Mouse (Mus musculus): ENCODE results near the gene Fkbp7. TPM values are rescaled to one million over a fixed set of nuclear protein-coding genes. Genes with fewer than 3 reads are reported as not detected.
A peak's percentile ranks its signal among the peaks of the same experiment; 100 is the strongest.

The Fkbp7 gene
- total RNA-seq (2021): 1 to 10 TPM; 4.9 to 6.0 TPM

DNA sequence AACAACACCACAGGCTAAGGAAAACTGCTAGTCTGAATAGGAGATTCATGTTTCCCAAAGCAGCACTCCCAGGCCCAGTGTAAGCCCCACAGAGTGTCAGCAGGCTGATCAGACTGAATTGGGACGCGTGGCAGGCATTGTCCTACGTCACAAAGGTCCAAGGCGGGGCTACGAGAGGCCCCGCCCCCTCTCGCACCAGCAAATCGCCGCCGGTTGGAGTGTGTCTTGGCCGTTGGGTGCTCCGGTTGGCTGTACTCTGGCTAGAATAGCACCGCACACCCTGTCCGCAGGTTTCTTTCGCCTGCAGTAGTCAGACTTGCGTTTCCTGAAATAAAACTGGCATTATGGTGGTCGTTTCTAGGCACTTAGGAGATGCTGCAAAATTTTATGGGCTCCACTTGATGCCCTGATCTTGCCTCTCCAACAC lies at the start of gene Fkbp7:
TSS of gene Fkbp7 (minus strand) at position 151 of the 427 bp plus-strand sequence.
- peak; percentile 81 to 92 for DNase-seq (ENCODE audit: extremely low spot score in 1 of 2, low spot score in 2 of 2)
- intact Hi-C loops (cut with DNase I): no loop called here

DNA sequence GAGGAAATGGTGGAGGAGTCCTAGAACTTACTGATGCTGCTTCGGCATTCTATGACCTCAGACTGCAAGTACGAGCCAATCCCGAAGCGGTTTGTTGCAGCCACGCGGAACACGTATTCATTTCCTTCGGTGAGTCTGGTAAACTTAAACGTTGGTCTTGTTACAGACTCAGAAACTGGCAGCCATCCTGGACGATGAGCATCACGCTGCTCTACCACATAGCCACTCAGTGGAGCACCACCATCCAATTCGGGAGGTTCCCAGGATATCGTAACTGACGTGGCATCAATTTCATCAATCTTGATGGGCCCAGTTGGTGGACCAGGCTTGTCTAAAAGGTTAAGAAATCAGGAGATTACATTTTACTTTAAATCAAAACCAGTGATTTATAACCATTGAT lies 46.7 kb upstream of the Fkbp7 start:
- intact Hi-C loops (cut with DNase I): no loop called here

DNA sequence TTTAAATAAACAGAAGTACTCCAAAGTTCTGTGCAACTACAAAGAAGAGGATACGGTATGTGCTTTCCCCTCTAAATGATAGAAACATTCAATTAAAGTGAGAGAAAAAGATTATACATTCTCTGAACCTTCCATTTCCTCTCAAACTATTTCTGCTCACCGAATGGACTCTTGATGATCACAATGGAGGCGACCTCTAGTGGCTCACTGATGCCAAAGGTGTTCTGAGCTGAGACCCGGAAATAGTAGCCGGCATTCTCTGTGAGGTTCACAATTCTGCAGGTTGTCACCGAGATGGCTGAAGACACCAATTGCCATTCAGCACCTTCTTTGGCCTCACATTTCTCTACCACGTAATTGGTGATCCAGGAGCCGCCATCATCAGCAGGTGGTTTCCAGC lies 42.1 kb upstream of the Fkbp7 start:
- intact Hi-C loops (cut with DNase I): no loop called here
- DNase-seq (ENCODE audit: extremely low spot score in 1 of 2, low spot score in 2 of 2): no peak

More for the DNA sequence above, 46.7 kb upstream of the Fkbp7 start:
- no peak for DNase-seq (ENCODE audit: extremely low spot score in 1 of 2, low spot score in 2 of 2)

DNA sequence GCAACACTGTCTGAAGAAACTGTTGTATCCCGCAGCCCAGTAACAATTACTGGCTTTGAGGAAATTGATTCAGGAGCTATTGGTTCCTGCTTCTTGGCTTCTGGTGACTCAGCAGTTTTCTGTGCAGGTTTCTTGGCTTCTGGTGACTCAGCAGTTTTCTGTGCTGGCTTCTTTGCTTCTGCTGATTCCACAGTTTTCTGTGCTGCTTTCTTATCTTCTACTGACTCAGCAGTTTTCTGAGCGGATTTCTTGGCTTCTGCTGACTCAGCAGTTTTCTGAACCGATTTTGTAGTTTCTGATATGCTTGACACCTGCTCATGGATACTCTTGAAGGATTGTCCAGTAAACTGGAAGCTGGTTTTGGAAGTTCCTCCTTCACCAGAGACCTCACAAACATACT lies 35.6 kb upstream of the Fkbp7 start:
- intact Hi-C loops (cut with DNase I): no loop called here
- no peak for DNase-seq (ENCODE audit: extremely low spot score in 1 of 2, low spot score in 2 of 2)

DNA sequence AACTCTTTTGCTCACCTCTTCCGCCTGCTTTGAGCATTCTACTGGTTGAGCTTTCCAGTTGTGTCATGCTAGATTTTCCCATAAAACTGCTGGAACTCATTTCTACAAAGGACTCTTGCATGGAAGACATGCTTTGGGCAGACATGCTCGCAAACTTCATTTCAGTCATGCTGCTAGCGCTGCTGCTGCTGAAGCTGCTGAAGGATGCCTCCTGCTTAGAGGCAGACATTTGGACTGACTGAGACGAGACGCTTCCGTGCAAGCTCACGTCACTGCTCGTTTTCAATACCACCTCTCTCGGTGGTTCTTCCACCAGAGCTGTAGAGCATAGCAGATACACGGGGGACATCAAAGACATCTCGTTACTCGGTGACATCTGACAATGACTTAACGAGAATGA lies 32.7 kb upstream of the Fkbp7 start:
- DNase-seq (ENCODE audit: extremely low spot score in 1 of 2, low spot score in 2 of 2): no peak
- intact Hi-C loops (cut with DNase I): no loop called here

DNA sequence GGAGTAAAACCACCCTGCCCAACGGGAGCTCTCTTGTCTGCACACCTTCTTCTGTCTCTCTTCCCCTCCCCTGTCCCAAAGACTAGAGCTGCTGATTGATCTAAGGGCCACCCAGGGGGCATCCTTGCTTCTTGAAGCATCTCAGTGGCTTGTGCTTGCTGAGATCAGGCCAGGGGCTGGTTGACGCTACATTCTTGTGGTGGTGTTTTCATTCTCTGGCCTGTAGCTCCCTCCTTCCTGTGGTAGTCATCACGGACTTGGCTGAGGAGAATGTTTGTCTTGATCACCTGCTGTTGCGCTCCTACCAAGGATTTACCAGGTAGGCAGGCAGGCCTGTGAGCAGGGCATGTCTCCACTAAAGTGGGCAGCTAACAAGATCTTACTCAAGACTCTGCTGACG lies 29.8 kb upstream of the Fkbp7 start:
- no peak for DNase-seq (ENCODE audit: extremely low spot score in 1 of 2, low spot score in 2 of 2)
- intact Hi-C loops (cut with DNase I): no loop called here

DNA sequence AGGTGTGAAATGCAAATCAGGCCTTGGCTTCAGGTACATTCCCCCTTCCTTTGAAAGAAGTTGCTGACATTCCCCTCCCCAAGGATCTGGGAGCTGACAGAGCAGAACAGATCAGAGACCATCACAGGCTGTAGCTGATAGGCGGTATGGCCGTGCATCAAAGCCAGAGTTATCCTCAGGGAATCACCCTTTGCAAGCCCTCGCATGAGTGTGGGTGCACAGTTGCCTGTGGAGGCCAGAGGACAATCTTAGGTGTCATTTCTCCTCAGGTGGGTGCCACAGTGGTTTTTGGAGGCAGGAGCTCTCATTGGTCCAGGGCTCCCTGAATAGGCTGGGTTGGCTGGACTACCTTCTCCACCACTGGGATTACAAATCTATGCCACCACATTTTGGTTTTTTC lies 29.3 kb upstream of the Fkbp7 start:
- no peak for DNase-seq (ENCODE audit: extremely low spot score in 1 of 2, low spot score in 2 of 2)
- intact Hi-C loops (cut with DNase I): no loop called here

DNA sequence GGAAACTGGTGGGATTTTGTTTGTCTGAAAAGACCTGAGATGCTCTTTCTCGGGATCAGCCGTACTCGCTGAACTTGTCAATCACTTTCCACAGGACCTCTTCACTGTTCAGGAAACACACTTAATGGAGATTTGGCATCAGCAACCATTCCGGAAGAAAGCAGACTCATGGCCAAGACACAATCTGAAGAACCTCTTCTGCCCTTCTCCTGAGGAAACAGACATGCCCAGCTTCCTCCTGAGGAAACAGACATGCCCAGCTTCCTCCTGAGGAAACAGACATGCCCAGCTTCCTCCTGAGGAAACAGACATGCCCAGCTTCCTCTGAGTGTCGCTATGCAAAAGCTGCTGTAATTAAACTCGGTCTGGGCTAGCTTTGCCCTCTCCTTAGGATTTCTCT lies 22.4 kb upstream of the Fkbp7 start:
- no peak for DNase-seq (ENCODE audit: extremely low spot score in 1 of 2, low spot score in 2 of 2)

DNA sequence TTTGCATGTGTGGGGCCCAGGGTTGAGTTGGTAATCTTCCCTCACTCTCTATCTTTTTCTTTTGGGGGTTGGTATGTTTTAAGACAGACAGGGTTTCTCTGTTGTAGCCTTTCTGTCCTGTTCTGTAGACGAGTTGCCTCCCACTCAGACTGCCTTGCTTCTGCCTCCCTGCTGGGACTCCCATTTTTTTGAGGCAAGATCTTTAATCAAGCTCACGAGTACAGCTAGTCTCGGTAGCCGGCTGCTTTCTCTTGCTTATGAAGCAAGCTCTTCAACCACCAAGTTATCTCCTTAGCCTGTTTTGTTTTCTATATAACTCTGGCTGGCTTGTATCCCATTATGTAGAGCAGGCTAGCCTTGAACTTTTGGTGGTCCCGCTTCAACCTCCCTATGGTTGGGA lies 20.8 kb upstream of the Fkbp7 start:
- intact Hi-C loops (cut with DNase I): no loop called here
- DNase-seq (ENCODE audit: extremely low spot score in 1 of 2, low spot score in 2 of 2): no peak

More for the DNA sequence above, 22.4 kb upstream of the Fkbp7 start:
- intact Hi-C loops (cut with DNase I): no loop called here

DNA sequence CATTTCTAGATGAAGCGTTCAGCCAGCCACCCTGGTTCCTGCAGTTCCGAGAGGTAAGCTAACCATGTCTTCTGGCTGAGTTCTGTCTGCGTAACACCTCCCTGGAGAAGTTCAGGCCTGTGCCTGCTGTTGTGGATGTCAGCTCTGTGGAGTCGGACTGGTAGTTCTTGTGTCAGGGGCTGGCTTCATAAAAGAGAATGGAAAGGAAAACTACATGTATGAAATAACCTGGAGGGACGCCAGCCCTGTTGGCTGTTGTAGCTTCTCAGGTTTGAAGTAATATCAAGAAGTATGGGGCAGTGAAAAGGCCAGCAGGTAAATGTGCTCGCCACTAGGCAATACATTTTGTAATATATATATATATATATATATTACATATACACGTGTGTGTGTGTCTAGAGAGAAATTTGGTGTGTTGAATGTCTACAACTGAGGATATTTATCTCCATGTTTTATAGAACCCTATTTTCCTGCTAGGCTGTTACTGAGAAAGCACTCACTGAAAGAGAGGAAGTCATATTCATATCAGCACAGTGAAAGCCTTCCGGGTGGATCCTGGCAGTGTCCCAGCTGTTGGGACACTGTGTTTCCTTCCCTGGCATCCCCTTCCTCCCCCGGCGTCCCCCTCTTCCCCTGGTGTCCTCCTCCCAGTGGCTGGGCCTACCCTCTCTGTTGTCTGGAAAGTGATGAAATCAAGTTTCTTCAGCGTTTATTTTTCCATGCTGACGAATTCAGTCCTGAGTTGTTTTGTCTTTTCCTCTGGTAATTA lies 17.7 kb upstream of the Fkbp7 start:
- peak in 1 of 2 experiments; percentile 56 for DNase-seq (ENCODE audit: extremely low spot score in 1 of 2, low spot score in 2 of 2)
- intact Hi-C loops (cut with DNase I): no loop called here

DNA sequence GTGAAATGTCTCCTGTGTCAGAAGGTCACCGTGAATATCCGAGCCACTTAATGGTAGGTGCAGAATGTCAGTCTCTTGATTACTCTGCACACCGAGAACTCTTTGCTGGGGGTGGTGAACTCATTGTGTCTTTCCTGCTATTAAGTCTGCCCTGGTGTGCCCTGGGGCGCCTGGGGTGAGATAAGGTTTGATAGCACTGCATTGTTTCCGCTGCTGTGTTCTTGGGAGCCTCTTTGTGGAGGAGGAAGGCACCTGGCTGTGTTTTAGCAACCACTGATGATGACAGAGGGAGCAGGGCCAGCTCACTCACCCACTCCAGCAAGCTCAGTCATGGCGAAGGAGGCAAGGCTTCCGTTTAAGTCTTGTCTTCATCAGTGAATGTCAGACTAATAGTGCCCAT lies 15.2 kb upstream of the Fkbp7 start:
- intact Hi-C loops (cut with DNase I): no loop called here

DNA sequence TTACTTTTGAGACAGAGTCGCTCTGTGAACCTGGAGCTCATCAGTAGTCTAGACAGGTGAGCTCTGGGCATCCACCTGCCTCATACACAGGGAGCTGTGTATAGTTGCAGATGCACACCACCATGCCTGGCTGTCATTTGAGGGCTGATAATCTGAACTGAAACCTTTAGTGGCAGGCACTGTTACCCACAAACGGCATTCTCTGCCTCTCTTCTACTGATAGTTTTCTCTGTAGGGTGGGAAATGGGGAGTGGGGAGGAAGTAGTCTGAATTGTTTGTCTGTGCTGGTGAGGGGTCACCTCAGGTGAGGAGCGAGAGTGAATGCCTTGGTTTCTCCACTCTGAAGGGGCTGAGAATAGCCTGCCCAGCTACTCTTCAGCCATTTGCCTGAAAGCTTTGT lies 14.7 kb upstream of the Fkbp7 start:
- no peak for DNase-seq (ENCODE audit: extremely low spot score in 1 of 2, low spot score in 2 of 2)
- intact Hi-C loops (cut with DNase I): no loop called here

More for the DNA sequence above, 15.2 kb upstream of the Fkbp7 start:
- DNase-seq (ENCODE audit: extremely low spot score in 1 of 2, low spot score in 2 of 2): no peak

DNA sequence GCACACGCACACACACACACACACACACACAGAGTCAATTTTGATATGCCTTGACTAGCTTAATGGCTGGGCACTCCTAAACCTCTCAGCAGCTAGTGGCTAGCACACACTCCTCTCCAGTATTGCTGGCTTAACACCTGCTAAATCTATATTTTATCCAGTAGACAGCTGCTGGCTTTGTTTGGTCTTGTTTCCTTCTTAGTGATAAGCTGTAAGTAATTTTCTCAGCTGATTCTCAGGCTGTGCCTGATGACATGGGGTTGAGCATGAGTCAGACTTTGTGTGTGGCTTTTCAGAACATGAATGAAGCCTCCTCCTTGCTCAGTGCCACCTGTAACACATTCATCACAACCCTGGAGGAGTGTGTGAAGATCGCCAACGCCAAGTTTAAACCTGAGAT lies 14.1 kb upstream of the Fkbp7 start:
- intact Hi-C loops (cut with DNase I): no loop called here
- DNase-seq (ENCODE audit: extremely low spot score in 1 of 2, low spot score in 2 of 2): no peak

DNA sequence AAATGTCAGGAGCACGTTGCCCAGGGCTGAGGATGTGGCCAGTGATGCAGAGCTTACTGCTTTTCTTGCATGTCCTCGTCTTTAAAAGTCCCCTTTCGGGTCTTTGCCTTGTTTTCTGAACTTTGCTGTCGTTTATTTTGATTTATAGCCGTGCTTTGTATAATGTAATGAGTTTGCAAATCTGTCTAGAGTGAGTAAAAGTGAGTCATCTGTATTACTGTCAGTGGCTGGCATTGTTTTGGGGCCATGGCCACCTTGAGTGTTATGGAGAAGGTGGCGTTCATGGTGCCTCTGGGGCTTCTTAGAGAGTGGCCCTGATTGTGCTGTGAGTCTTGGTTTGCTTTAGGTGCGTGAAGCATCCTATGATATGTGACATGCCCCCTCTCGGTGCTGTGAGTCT lies 9.4 kb upstream of the Fkbp7 start:
- DNase-seq (ENCODE audit: extremely low spot score in 1 of 2, low spot score in 2 of 2): no peak
- intact Hi-C loops (cut with DNase I): no loop called here

DNA sequence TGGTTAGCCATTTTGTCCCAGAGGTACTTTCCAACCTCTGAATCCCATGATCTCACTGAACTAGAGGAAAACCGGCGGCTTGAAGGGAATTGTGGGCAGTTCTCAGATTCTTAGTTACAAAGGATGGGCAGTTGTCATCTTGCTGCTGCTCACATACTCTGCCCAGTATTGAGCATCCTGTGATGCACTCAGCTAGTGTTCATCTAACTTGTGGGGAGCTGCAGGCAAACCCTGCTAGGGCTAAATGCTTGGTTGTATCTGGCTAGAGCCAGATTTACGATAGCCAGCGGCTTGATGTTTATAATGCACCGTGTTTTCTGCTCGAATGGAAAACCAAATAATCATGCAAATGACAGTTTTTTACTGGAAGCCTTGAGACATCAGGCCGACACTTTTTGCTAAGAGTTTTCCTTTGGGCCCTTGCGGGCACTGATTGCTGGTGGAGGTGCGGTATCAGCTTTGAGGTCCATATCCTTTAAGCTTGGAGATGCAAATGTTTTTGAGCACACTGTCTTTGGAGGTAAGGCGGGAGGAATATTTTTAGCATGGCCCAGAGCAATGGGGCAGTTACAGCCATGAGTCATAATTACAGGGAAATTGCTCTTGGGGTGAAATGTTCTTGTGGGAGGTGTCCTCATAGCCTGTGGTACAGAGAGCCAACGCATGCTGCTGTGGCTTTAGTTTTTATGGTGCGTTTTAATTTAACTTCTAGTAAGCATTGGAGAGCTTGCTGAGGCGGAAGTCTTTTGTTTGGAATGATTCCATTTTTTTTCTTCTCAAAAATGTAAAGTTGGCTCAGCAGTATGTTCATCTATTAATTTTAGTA lies 3.7 kb upstream of the Fkbp7 start:
- intact Hi-C loops (cut with DNase I): no loop called here
- no peak for DNase-seq (ENCODE audit: extremely low spot score in 1 of 2, low spot score in 2 of 2)

DNA sequence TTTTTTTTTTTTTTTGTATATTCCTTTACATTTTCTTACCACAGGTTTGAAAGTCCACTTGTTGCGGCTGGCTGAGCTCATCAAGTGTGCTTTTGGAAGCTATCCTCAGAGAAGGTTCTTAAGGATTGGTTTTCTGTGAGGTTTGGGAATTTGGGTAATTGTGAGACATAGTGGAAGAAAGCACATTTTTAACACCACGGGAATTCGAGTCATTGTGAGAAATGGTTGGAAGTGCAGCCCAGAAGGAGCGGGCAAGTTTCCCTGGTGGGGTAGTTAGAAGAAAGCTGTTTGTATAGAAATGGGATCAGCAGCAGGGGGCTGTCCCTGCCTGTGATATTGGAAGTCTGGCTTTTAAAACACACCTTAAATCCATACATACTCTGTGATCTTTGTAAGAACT lies 3.0 kb upstream of the Fkbp7 start:
- intact Hi-C loops (cut with DNase I): no loop called here
- DNase-seq (ENCODE audit: extremely low spot score in 1 of 2, low spot score in 2 of 2): no peak

DNA sequence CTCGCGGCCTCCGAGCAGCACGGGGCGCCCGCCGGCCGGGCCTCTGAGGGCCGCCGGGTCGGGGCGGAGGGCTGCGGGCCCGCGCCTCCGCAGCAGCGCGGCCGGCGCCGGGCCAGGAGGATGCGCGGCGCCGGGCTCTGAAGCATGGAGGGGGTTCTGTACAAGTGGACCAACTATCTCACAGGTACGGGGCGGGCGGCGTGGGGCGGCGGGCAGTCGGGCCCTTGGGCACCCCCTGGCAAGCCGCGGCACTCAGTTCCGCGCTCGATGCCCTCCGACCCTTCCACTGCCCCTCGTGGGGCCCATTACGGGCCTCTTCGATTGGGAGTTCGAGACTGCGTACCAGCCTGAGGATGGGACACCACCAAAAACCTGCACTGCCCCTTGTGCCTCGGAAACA lies 2.5 kb upstream of the Fkbp7 start:
- intact Hi-C loops (cut with DNase I): no loop called here
- peak in 1 of 2 experiments; percentile 54 for DNase-seq (ENCODE audit: extremely low spot score in 1 of 2, low spot score in 2 of 2)

DNA sequence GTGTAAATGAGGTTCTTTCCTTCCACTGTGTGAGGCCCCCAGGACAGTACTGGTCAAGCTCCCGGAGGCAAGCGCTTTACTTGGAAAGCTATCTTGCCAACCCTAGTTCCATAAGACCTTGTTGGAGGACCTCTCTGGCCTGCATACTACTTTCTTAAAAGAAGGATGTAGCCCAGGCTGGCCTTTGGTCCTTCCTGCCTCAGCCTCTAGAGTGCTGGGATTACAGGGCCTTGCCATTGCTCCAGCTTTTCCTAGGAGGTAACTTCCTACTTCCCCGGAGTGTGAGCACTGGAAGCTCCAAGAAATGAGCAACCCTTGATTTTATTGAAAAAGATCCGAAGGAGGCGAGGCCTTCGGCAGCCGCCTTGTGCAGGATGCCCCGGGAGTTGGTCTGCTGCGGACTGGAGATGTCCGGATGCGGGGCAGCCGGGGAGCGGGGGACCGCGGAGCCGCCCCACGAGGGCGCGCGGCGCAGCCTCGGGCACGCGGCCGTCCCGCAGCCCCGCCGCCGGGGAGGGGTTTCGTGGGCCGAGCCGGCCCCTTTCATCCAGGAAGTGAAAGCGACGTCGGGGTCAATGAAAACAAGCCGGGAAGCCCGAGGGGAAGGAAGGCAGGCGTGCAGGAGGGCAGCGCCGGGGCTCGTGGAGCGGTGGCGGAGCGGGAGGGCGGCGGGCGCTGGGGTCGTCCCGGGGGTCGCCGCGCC lies 2.0 kb upstream of the Fkbp7 start, which contains the start of gene Plekha3:
TSS of gene Plekha3 (plus strand) at position 557 of the 703 bp plus-strand sequence.
- intact Hi-C loops (cut with DNase I): no loop called here
- peak; percentile 72 to 91 for DNase-seq (ENCODE audit: extremely low spot score in 1 of 2, low spot score in 2 of 2)

DNA sequence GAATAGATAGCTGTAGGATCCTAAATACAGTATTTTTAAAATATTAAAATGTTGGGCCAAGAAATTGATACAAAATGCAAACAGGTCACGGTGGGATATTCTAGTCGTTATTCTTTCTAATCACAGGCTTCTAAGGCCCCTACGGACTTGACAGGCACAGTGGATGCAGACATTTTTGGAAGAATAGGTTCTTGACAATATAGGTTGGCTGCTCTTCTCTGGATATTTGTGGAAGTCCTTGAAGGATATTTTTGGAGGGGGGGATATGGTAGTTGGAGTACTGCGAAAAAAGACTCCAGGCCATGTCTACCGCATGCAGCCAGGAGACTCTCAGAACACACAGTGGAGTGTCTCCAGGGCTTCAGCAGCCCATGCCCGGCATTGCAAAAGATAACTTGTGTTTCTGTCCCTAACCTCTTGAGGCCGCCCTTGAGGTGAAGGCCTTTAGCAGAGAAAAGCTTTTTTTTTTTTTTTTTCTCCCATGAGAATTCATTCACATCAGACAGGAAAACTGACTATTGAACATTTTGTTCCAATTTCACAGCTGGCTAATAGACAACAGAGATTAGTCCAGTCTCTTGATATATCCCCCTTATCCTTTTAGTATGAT lies 661 bp upstream of the Fkbp7 start:
- DNase-seq (ENCODE audit: extremely low spot score in 1 of 2, low spot score in 2 of 2): peak in 1 of 2 experiments; percentile 67

More for the DNA sequence above, 661 bp upstream of the Fkbp7 start:
- intact Hi-C loops (cut with DNase I): no loop called here

All from left cerebral cortex, postnatal 10 days (tissue).